Comparison of ENCODE assay signal across 28 mouse cellular contexts in the genomic region with DNA sequence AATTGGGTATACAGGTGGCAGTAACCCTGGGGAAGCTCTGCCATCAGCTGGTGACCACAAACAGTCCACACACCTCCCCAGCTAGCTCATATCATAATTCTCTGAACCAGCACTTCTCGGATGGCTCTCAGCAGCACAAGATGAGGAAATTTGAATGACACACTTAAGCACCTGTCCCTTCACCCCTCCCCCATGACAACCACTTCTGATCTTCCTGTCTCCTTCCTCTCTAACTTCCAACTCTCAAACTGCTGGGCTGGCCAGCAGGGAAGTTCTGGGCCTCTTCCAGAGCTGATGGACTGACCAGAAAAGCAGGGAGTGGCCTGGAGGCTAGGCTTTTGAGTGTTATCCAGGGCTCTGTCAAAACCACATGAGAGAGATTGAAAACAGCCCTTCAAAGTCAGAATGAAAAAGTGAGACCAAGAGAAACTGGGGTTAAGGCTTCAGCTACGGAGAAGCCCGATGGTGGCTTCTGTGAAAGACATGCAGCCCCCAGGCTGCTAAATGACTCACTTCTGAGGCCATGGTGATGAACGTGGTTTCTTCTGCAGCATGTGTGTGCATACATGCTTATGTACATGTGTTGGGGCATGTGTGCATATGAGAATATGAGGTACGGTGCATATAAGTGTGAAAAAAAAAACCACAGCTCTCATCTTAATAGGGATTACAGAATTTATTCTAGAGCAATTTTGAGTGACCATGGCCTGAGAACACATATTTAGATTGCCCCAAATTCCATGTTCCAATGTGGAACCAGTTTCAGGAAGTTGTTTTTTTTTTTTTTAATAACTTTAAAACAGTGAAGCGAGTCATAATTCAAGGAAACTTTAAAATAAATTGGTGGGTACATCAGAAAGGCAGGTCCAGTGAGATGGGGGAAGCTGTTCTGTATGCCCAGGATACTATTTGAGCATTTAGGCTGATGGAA. TPM values are rescaled to one million over a fixed set of nuclear protein-coding genes. Genes with fewer than 3 reads are reported as not detected.
DNase-seq lines count a peak whose midpoint lies in the region; ATAC-seq lines count a peak whose summit lies in the region.
"Had no signal": no experiment of that assay in that cellular context is flagged by ENCODE, and none has a peak within 500 bp of the region (broad histone marks: within the 10 kb centered on the region; RNA-seq: fewer than 3 reads in every experiment).

No protein-coding gene starts in this region.

- H3K4me3 ChIP-seq in hindbrain, embryonic 12.5 days: no peak overlapping the region
- H3K4me3 ChIP-seq in hindbrain, embryonic 16.5 days (ENCODE audit: low read length): no peak overlapping the region
- H3K4me3 ChIP-seq: embryonic facial prominence, embryonic 13.5 days; erythroblast, embryonic 14.5 days; forebrain, embryonic 12.5 days; limb, embryonic 13.5 days; liver, embryonic 13.5 days; midbrain, embryonic 10.5 days; myocyte had no signal

- no peak overlapping the region for H3K27ac ChIP-seq in hindbrain, embryonic 12.5 days
- no peak overlapping the region for H3K27ac ChIP-seq in hindbrain, embryonic 16.5 days (ENCODE audit: low read depth, low read length)
- H3K27ac ChIP-seq: embryonic facial prominence, embryonic 13.5 days; forebrain, embryonic 12.5 days; limb, embryonic 13.5 days; liver, embryonic 13.5 days; midbrain, embryonic 10.5 days; stomach, postnatal 0 days had no signal

- H3K27me3 ChIP-seq in hindbrain, embryonic 12.5 days: no peaks in the 10 kb centered on the region
- H3K27me3 ChIP-seq in hindbrain, embryonic 16.5 days (replicated peaks; ENCODE audit: control insufficient read depth, insufficient read depth, low read length): no peaks in the 10 kb centered on the region
- H3K27me3 ChIP-seq: embryonic facial prominence, embryonic 13.5 days; forebrain, embryonic 12.5 days; limb, embryonic 13.5 days; liver, embryonic 13.5 days had no signal

- no peaks in the 10 kb centered on the region for H3K4me1 ChIP-seq in hindbrain, embryonic 12.5 days
- H3K4me1 ChIP-seq in hindbrain, embryonic 16.5 days (ENCODE audit: control insufficient read depth, insufficient read depth, low read depth, low read length): no peaks in the 10 kb centered on the region
- H3K4me1 ChIP-seq: embryonic facial prominence, embryonic 13.5 days; forebrain, embryonic 12.5 days; limb, embryonic 13.5 days; liver, embryonic 13.5 days; midbrain, embryonic 10.5 days had no signal

- WGBS in hindbrain, embryonic 12.5 days: 85% methylated on average over 6 of the region's 6 CpGs
- WGBS in hindbrain, embryonic 16.5 days: 89% methylated on average over 6 of the region's 6 CpGs

- H3K9me3 ChIP-seq in hindbrain, embryonic 12.5 days (replicated peaks): no peaks in the 10 kb centered on the region
- no peaks in the 10 kb centered on the region for H3K9me3 ChIP-seq in hindbrain, embryonic 16.5 days (ENCODE audit: control insufficient read depth, low read length)
- H3K9me3 ChIP-seq: embryonic facial prominence, embryonic 13.5 days; forebrain, embryonic 12.5 days; limb, embryonic 13.5 days; liver, embryonic 13.5 days had no signal

- H3K36me3 ChIP-seq in hindbrain, embryonic 12.5 days: no peaks in the 10 kb centered on the region
- no peaks in the 10 kb centered on the region for H3K36me3 ChIP-seq in hindbrain, embryonic 16.5 days (ENCODE audit: control insufficient read depth, insufficient read depth, low read length)
- H3K36me3 ChIP-seq: embryonic facial prominence, embryonic 13.5 days; forebrain, embryonic 12.5 days; limb, embryonic 13.5 days; liver, embryonic 13.5 days; midbrain, embryonic 10.5 days had no signal

- no peak for ATAC-seq in hindbrain, embryonic 12.5 days (ENCODE audit: low FRiP score)
- no peak for ATAC-seq in hindbrain, embryonic 16.5 days
- ATAC-seq: midbrain, embryonic 16.5 days had no signal

- H3K9ac ChIP-seq in hindbrain, embryonic 12.5 days: no peak overlapping the region
- H3K9ac ChIP-seq in hindbrain, embryonic 16.5 days (ENCODE audit: low read depth, low read length): no peak overlapping the region
- H3K9ac ChIP-seq: embryonic facial prominence, embryonic 13.5 days; forebrain, embryonic 12.5 days; limb, embryonic 13.5 days; liver, embryonic 13.5 days; lung, embryonic 14.5 days had no signal

- no peak overlapping the region for H3K4me2 ChIP-seq in hindbrain, embryonic 12.5 days (replicated peaks)
- H3K4me2 ChIP-seq in hindbrain, embryonic 16.5 days (ENCODE audit: low read length): no peak overlapping the region
- H3K4me2 ChIP-seq: embryonic facial prominence, embryonic 13.5 days; forebrain, embryonic 12.5 days; limb, embryonic 13.5 days; liver, embryonic 13.5 days; lung, embryonic 14.5 days had no signal

- DNase-seq in heart, adult 11 months: peak; percentile 59
- DNase-seq in heart, adult 9 months (ENCODE audit: low spot score in 2 of 2): no peak
- peak; percentile 33 for DNase-seq in MEL-GATA-1-ER (ENCODE audit: extremely low read depth, low read depth)
- peak; percentile 44 for DNase-seq in naive thymus-derived CD4-positive, alpha-beta T cell, adult 2 months (ENCODE audit: low read depth)
- peak; percentile 76 for DNase-seq in thymus, postnatal 25 days
- DNase-seq in kidney, postnatal 10 days: no peak
- DNase-seq: adrenal gland, postnatal 14 days; cerebellum, adult 8-10 months; cerebellum, postnatal 36 days; embryo, embryonic 11 days; gastrocnemius, postnatal 36 days; kidney, adult 8-10 months; kidney, postnatal 14 days; liver, embryonic 13.5 days; lung, embryonic 14.5 days; right cerebral cortex, adult 18-20 months had no signal

RNA-seq across cellular contexts. Expression of gene Tnfrsf8, which starts 27.2 kb away (rescaled TPM):
- 0.14 and 0.17 TPM in 2 replicates for polyA plus RNA-seq in hindbrain, embryonic 12.5 days (2016; fragmentation: Nextera tagmentation; extraction: Ambion mirVana)
- polyA plus RNA-seq in hindbrain, embryonic 16.5 days (2015; fragmentation: Nextera tagmentation; extraction: Ambion mirVana): 0.65 and 0.85 TPM in 2 replicates
- polyA plus RNA-seq: erythroblast, embryonic 14.5 days; intestine, embryonic 14.5 days; liver, embryonic 13.5 days; midbrain, embryonic 10.5 days; neural tube, embryonic 14.5 days had no signal

Comparison
In these comparisons a context has a peak if more than half of its experiments do, and no peak if none do; other contexts are left out.
1. DNase-seq: peak in heart, adult 11 months (single experiment), MEL-GATA-1-ER (single experiment), naive thymus-derived CD4-positive, alpha-beta T cell, adult 2 months (single experiment) and thymus, postnatal 25 days (single experiment); none in heart, adult 9 months (0 of 2) and kidney, postnatal 10 days (single experiment).